Mouse (Mus musculus): ENCODE results near the gene Cuedc1. TPM values are rescaled to one million over a fixed set of nuclear protein-coding genes. Genes with fewer than 3 reads are reported as not detected.

The Cuedc1 gene
- polyA plus RNA-seq, 1 experiment from 2014 or later: 23.8 TPM

GRCm38 (mm10) chr11:88168611-88169010 is 70.8 kb downstream of the Cuedc1 start:
- Histone ChIP-seq H3K4me2 (no peak overlapping the region), H3K9me3 (no peaks in the 10 kb centered on the region), H3K36me3 (no peaks in the 10 kb centered on the region), H3K9ac (no peak overlapping the region), H3K27me3 (replicated peaks) (no peaks in the 10 kb centered on the region), H3K4me3 (replicated peaks) (no peak overlapping the region), H3K4me1 (peaks cover 36% of the 10 kb centered on the region), H3K27ac (no peak overlapping the region)
- 65% methylated on average over 3 of the region's 3 CpGs for WGBS
- ATAC-seq (ENCODE audit: insufficient read depth, low FRiP score, low read depth): no peak

- 47% methylated on average over 32 of the region's 32 CpGs for WGBS
- Histone ChIP-seq H3K4me2 (no peak overlapping the region), H3K4me3 (replicated peaks) (no peak overlapping the region), H3K27ac (no peak overlapping the region), H3K4me1 (peaks cover 34% of the 10 kb centered on the region), H3K9me3 (no peaks in the 10 kb centered on the region), H3K27me3 (replicated peaks) (no peaks in the 10 kb centered on the region), H3K36me3 (no peaks in the 10 kb centered on the region), H3K9ac (no peak overlapping the region)
- no peak for ATAC-seq (ENCODE audit: insufficient read depth, low FRiP score, low read depth)
Observed at GRCm38 (mm10) chr11:88169531-88170040, 71.7 kb downstream of the Cuedc1 start.

GRCm38 (mm10) chr11:88170606-88171005 is 72.7 kb downstream of the Cuedc1 start:
- H3K27me3 ChIP-seq (replicated peaks): no peaks in the 10 kb centered on the region
- 76% methylated on average over 3 of the region's 3 CpGs for WGBS
- no peak overlapping the region for H3K4me3 ChIP-seq (replicated peaks)
- H3K4me1 ChIP-seq: peaks cover 31% of the 10 kb centered on the region
- ATAC-seq (ENCODE audit: insufficient read depth, low FRiP score, low read depth): no peak
- no peaks in the 10 kb centered on the region for H3K9me3 ChIP-seq
- H3K27ac ChIP-seq: no peak overlapping the region
- H3K9ac ChIP-seq: no peak overlapping the region
- H3K36me3 ChIP-seq: no peaks in the 10 kb centered on the region
- no peak overlapping the region for H3K4me2 ChIP-seq

DNA sequence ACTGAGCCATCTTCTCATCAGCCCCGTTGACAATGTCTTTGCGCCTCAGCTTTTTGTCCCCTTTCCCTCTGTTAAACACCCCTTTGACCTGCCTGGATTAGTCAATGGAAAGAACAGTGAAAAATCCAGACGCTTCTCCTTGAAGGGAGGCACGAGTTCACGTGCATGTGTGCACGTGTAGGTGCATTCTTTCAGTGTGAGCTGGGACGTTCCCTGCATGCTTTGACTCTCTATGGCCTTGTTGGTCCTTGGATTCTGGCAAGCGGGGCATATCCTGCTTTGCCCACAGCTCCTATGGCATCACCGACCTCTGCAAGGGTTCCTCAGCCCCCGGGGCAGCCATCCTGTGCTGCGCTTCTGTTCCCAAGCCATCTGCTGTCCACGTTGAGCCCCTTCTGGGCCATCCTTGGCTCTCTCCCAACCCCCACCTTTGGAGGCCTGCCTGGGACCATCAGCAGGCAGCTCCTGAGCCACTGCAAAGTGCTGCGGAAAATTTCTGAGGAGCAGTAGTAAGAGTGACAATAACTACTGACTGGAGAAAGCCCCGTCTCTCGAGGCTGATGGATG is 74.1 kb downstream of the Cuedc1 start:
- WGBS: 56% methylated on average over 15 of the region's 15 CpGs
- H3K9ac ChIP-seq: no peak overlapping the region
- H3K27me3 ChIP-seq (replicated peaks): no peaks in the 10 kb centered on the region
- H3K9me3 ChIP-seq: no peaks in the 10 kb centered on the region
- H3K4me3 ChIP-seq (replicated peaks): no peak overlapping the region
- H3K36me3 ChIP-seq: no peaks in the 10 kb centered on the region
- no peak for ATAC-seq (ENCODE audit: insufficient read depth, low FRiP score, low read depth)
- H3K4me2 ChIP-seq: no peak overlapping the region
- H3K4me1 ChIP-seq: peaks cover 23% of the 10 kb centered on the region
- peak overlapping the region; percentile 82 for H3K27ac ChIP-seq

- H3K4me3 ChIP-seq (replicated peaks): no peak overlapping the region
- peak; percentile 71 for ATAC-seq (ENCODE audit: insufficient read depth, low FRiP score, low read depth)
- no peaks in the 10 kb centered on the region for H3K36me3 ChIP-seq
- H3K9ac ChIP-seq: no peak overlapping the region
- H3K4me2 ChIP-seq: peak overlapping the region; percentile 13; the same call in 1 of the 2 replicates
- H3K4me1 ChIP-seq: peaks cover 23% of the 10 kb centered on the region
- WGBS: 24% methylated on average over 10 of the region's 10 CpGs
- H3K27me3 ChIP-seq (replicated peaks): no peaks in the 10 kb centered on the region
- no peaks in the 10 kb centered on the region for H3K9me3 ChIP-seq
- peak overlapping the region; percentile 82 for H3K27ac ChIP-seq
Observed at GRCm38 (mm10) chr11:88172601-88173325, 74.9 kb downstream of the Cuedc1 start.

DNA sequence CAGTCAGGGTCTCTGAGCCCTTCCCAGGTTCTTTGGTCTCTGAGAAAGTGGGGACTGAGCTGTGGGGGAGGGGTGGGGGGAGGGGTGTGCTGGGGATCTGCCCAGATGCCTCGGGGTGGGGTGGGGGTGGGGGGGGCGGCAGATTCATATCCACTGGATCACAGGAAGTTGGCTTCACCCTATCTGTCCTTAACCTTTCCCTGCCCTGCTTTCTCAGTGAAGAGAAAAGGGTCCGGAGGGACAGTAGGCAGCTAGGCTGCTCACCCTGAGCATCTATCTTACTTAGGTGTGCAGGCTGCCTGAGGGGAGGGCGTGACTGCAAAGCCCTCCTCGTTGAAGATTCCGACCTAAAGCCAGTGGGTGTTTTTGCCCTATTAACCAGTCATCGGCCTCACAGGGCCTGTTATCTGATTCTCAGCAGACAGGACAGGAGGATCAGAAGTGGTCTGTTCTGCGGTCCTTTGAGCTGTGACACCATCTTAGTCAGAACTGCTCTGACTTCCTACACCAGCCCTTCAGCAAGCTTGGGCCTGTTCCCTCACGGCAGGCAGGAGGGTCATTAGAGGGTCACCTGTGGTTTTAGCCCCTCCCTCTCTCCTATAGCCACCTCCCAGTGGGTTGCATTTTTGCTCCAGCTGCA is 75.6 kb downstream of the Cuedc1 start:
- H3K9ac ChIP-seq: no peak overlapping the region
- H3K4me1 ChIP-seq: peaks cover 23% of the 10 kb centered on the region
- WGBS: 16% methylated on average over 8 of the region's 9 CpGs
- peak; percentile 43; the same call in 1 of the 2 replicates for ATAC-seq (ENCODE audit: insufficient read depth, low FRiP score, low read depth)
- no peaks in the 10 kb centered on the region for H3K27me3 ChIP-seq (replicated peaks)
- peak overlapping the region; percentile 82 for H3K27ac ChIP-seq
- no peaks in the 10 kb centered on the region for H3K36me3 ChIP-seq
- no peak overlapping the region for H3K4me2 ChIP-seq
- H3K9me3 ChIP-seq: no peaks in the 10 kb centered on the region
- H3K4me3 ChIP-seq (replicated peaks): no peak overlapping the region; the same call in 1 of the 2 replicates

- 11% methylated on average over 6 of the region's 6 CpGs for WGBS
- no peaks in the 10 kb centered on the region for H3K9me3 ChIP-seq
- H3K36me3 ChIP-seq: no peaks in the 10 kb centered on the region
- H3K4me2 ChIP-seq: peak overlapping the region; percentile 14
- peak overlapping the region; percentile 93 for H3K27ac ChIP-seq
- H3K9ac ChIP-seq: no peak overlapping the region
- peak; percentile 51; the same call in 1 of the 2 replicates for ATAC-seq (ENCODE audit: insufficient read depth, low FRiP score, low read depth)
- H3K4me3 ChIP-seq (replicated peaks): no peak overlapping the region
- H3K4me1 ChIP-seq: peaks cover 30% of the 10 kb centered on the region
- H3K27me3 ChIP-seq (replicated peaks): no peaks in the 10 kb centered on the region
Observed at GRCm38 (mm10) chr11:88180467-88180958, 82.7 kb downstream of the Cuedc1 start.

DNA sequence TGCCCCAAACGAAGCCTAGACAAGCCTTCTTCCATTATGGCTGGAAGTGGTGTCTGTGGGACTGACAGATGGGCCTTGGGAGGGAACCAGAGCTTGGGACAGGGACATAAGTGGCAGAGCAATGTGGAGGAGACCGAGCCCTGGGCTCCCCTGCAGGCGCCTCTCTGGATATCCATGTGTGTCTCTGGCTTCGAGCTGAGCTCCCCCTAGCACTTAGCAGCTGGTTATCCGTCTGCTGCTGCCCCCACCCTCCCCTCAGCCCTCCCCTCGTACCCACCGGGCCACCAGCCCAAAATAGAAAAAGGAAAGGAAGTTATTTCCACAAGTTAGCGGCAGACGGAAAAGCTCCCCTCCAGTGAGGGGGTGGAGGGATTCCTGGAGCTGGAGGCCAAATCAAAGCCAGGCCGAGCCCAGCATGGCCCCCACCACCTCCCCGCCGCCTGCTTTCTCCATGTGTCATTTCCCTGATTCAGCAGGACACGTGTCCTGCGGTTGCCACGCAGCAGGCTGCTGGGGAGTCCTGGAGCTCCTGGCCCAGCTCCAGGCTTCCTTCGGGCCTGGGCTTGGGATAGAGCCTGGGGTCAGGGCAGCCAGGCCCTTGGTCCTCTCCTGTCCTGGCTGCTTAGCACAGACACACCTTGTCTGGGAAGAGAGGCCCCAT is 83.2 kb downstream of the Cuedc1 start:
- Histone ChIP-seq H3K4me2 (peak overlapping the region; percentile 14; the same call in 1 of the 2 replicates), H3K4me1 (peaks cover 30% of the 10 kb centered on the region), H3K9me3 (no peaks in the 10 kb centered on the region), H3K36me3 (no peaks in the 10 kb centered on the region), H3K27ac (peak overlapping the region; percentile 93), H3K27me3 (replicated peaks) (no peaks in the 10 kb centered on the region), H3K4me3 (replicated peaks) (no peak overlapping the region), H3K9ac (no peak overlapping the region)
- ATAC-seq (ENCODE audit: insufficient read depth, low FRiP score, low read depth): peak; percentile 74; the same call in 1 of the 2 replicates
- WGBS: 19% methylated on average over 16 of the region's 16 CpGs

DNA sequence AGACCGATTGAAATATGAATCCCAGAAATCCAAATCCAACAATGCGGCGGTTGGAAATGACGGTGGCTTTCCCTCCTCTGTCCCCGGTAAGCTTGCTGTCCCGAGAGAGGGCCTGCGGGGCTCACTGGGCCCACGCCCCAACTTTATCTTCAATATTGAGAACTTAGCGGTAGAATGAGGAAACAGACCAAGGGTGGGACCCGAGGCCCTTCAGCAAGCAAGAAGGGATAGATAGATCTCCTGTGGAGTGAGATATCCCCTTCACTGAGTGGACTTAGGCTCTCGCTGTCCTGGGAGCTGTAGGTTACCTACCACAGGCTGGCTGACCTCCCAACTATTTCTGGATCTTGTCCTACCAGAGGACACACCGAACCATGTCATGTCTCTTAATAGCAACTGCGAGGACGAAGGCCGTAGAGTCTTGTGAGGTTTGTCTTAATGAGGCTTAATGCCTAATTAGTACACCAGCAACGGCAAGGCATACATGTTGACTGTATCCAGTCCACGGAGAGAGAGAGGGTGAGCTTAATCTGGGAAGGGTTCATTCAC is 86.8 kb downstream of the Cuedc1 start:
- no peak overlapping the region for H3K9ac ChIP-seq
- no peak overlapping the region for H3K4me2 ChIP-seq
- no peaks in the 10 kb centered on the region for H3K27me3 ChIP-seq (replicated peaks)
- H3K27ac ChIP-seq: no peak overlapping the region
- WGBS: 83% methylated on average over 17 of the region's 17 CpGs
- H3K36me3 ChIP-seq: no peaks in the 10 kb centered on the region
- H3K9me3 ChIP-seq: no peaks in the 10 kb centered on the region
- H3K4me3 ChIP-seq (replicated peaks): no peak overlapping the region
- H3K4me1 ChIP-seq: peaks cover 46% of the 10 kb centered on the region
- ATAC-seq (ENCODE audit: insufficient read depth, low FRiP score, low read depth): no peak

DNA sequence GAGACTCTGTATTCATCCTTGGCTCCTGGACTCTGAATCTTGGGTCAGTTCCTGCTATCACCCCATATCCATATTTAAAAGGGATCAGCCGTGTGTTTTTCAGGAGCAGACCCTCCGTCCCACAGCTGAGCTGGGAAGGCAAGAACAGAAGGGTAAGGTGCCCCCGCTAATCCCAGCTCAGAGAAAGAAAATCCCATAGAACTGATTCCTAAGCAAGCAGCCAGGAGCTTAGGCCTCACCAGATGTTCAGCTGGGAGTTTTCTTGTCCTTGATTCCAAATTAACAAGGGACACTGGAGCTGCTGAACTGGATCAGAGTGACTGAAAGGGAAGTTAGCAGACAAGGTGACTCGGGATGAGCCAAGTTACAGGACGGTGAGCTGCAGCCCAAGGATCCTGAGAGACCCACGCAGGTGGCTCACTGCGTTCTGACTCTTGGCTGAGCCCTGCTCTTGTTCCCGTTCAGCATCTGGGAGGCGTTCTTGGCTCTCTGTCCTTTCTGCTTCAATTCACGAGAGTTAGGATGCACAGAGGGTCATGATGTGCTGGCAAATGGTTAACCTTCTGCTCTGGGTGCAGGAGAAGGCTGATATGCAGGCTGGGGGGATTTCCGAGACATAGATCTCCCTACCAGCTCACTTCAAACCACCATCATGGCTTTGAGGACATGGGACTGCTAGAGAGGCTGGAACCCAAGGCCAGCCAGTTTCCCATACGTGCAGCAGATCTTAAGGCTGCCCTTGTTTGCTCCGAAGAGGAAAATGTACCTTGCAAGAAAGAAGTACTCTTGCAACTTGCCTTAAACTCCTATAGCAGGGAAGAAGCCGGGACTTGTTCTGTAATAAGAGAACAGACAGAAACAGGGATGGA is 88.5 kb downstream of the Cuedc1 start:
- H3K4me1 ChIP-seq: peaks cover 30% of the 10 kb centered on the region
- 70% methylated on average over 14 of the region's 14 CpGs for WGBS
- H3K9me3 ChIP-seq: no peaks in the 10 kb centered on the region
- no peak for ATAC-seq (ENCODE audit: insufficient read depth, low FRiP score, low read depth)
- no peak overlapping the region for H3K9ac ChIP-seq
- H3K4me3 ChIP-seq (replicated peaks): no peak overlapping the region
- peak overlapping the region; percentile 84 for H3K27ac ChIP-seq
- no peaks in the 10 kb centered on the region for H3K36me3 ChIP-seq
- no peaks in the 10 kb centered on the region for H3K27me3 ChIP-seq (replicated peaks)
- no peak overlapping the region for H3K4me2 ChIP-seq

DNA sequence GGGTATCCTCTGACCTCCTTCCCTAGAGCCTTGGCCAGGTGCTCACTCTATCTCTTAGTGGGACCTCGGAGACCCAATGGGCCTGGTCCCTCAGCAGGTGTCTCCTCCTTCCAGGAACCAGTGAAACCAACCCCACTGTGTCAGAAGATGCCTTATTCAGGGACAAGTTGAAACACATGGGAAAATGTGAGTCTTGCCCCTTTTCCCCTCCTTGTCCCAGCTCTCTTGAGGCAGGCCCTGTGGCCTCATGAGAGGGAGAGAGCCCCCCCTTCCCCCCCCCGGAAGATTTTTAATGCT is 89.0 kb downstream of the Cuedc1 start:
- Histone ChIP-seq H3K27me3 (replicated peaks) (0 out of 2 replicates have a peak, but pooled peaks cover 3% of the 10 kb centered on the region), H3K9me3 (no peaks in the 10 kb centered on the region), H3K27ac (peak overlapping the region; percentile 84), H3K36me3 (no peaks in the 10 kb centered on the region), H3K9ac (no peak overlapping the region), H3K4me3 (replicated peaks) (no peak overlapping the region), H3K4me1 (peaks cover 24% of the 10 kb centered on the region), H3K4me2 (peak overlapping the region; percentile 47; the same call in 1 of the 2 replicates)
- no peak for ATAC-seq (ENCODE audit: insufficient read depth, low FRiP score, low read depth)
- 32% methylated on average over 2 of the region's 2 CpGs for WGBS

Data from stomach, embryonic 15.5 days (tissue).